Mouse (Mus musculus): ENCODE results near the gene Col6a6. TPM values are rescaled to one million over a fixed set of nuclear protein-coding genes. Genes with fewer than 3 reads are reported as not detected.

Col6a6 gene
- total and polyA plus RNA-seq, 3 experiments: 0.05 TPM; not detected in 2

- Histone ChIP-seq H3K4me3 (ENCODE audit: low read depth, low read length) (no peak overlapping the region), H3K27me3 (ENCODE audit: insufficient read depth, low read length) (no peaks in the 10 kb centered on the region), H3K36me3 (replicated peaks) (no peaks in the 10 kb centered on the region), H3K9me3 (replicated peaks) (peaks cover 4% of the 10 kb centered on the region), H3K4me1 (ENCODE audit: insufficient read depth, low read depth, low read length) (no peaks in the 10 kb centered on the region)
- no peak for DNase-seq (ENCODE audit: low spot score)
- no peak for TF ChIP-seq POLR2AphosphoS5 (IDR thresholded peaks at IDR 0.05; ENCODE audit: insufficient replicate concordance, low read depth, low read length)
- TF ChIP-seq CTCF (IDR thresholded peaks at IDR 0.05; ENCODE audit: low read depth, low read length): no peak
- no peak for TF ChIP-seq GATA1 (IDR thresholded peaks at IDR 0.05; ENCODE audit: borderline replicate concordance, low read length)
- TF ChIP-seq GATA2 (IDR thresholded peaks at IDR 0.05; ENCODE audit: borderline replicate concordance, low read depth, low read length): no peak
- ATAC-seq (ENCODE audit: extremely low read depth, insufficient number of reproducible peaks, low FRiP score, poor library complexity, severe bottlenecking): no peak
These were observed 123.6 kb downstream of the Col6a6 start for GRCm38 (mm10) chr9:105704226-105704932.

DNA sequence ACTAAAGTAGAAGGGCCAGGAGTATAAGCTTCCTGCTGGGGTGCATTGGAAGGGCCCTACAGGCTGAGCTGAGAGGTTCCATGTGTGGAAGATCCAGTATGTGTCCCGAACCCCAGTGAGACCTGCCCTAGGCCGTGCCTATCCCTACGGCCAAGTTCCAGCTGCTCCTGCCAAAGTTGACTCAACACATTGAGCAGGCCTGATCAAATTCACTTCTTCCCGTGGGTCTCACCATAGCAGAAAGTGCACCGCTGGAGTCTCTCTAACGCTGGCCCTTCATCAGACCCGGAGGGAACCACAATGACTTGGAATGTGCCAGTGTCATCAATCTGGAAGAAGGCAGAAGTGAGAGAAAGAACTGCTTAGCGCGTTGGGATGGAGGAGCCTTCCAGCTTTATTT, 126.0 kb downstream of the Col6a6 start:
- no peak for TF ChIP-seq GATA2 (IDR thresholded peaks at IDR 0.05; ENCODE audit: borderline replicate concordance, low read depth, low read length)
- TF ChIP-seq POLR2AphosphoS5 (IDR thresholded peaks at IDR 0.05; ENCODE audit: insufficient replicate concordance, low read depth, low read length): no peak
- no peak for TF ChIP-seq GATA1 (IDR thresholded peaks at IDR 0.05; ENCODE audit: borderline replicate concordance, low read length)
- TF ChIP-seq CTCF (IDR thresholded peaks at IDR 0.05; ENCODE audit: low read depth, low read length): no peak
- no peak for TF ChIP-seq TAL1 (conservative IDR thresholded peaks at IDR 0.05; ENCODE audit: low read depth, low read length)
- peaks cover 3% of the 10 kb centered on the region for H3K9me3 ChIP-seq (replicated peaks)
- no peaks in the 10 kb centered on the region for H3K4me1 ChIP-seq (ENCODE audit: insufficient read depth, low read depth, low read length)
- H3K36me3 ChIP-seq (replicated peaks): no peaks in the 10 kb centered on the region
- ATAC-seq (ENCODE audit: extremely low read depth, insufficient number of reproducible peaks, low FRiP score, poor library complexity, severe bottlenecking) (no peak), DNase-seq (ENCODE audit: low spot score) (no peak)
- H3K27me3 ChIP-seq (ENCODE audit: insufficient read depth, low read length): no peaks in the 10 kb centered on the region
- H3K4me3 ChIP-seq (ENCODE audit: low read depth, low read length): no peak overlapping the region

GRCm38 (mm10) chr9:105700702-105701101, 127.3 kb downstream of the Col6a6 start:
- DNase-seq (ENCODE audit: low spot score) (no peak), ATAC-seq (ENCODE audit: extremely low read depth, insufficient number of reproducible peaks, low FRiP score, poor library complexity, severe bottlenecking) (no peak)
- no peaks in the 10 kb centered on the region for H3K36me3 ChIP-seq (replicated peaks)
- peaks cover 2% of the 10 kb centered on the region for H3K9me3 ChIP-seq (replicated peaks)
- no peaks in the 10 kb centered on the region for H3K4me1 ChIP-seq (ENCODE audit: insufficient read depth, low read depth, low read length)
- H3K27me3 ChIP-seq (ENCODE audit: insufficient read depth, low read length): no peaks in the 10 kb centered on the region
- no peak for TF ChIP-seq GATA2 (IDR thresholded peaks at IDR 0.05; ENCODE audit: borderline replicate concordance, low read depth, low read length)
- no peak for TF ChIP-seq TAL1 (conservative IDR thresholded peaks at IDR 0.05; ENCODE audit: low read depth, low read length)
- no peak for TF ChIP-seq POLR2AphosphoS5 (IDR thresholded peaks at IDR 0.05; ENCODE audit: insufficient replicate concordance, low read depth, low read length)
- no peak for TF ChIP-seq GATA1 (IDR thresholded peaks at IDR 0.05; ENCODE audit: borderline replicate concordance, low read length)
- no peak for TF ChIP-seq CTCF (IDR thresholded peaks at IDR 0.05; ENCODE audit: low read depth, low read length)
- H3K4me3 ChIP-seq (ENCODE audit: low read depth, low read length): no peak overlapping the region

DNA sequence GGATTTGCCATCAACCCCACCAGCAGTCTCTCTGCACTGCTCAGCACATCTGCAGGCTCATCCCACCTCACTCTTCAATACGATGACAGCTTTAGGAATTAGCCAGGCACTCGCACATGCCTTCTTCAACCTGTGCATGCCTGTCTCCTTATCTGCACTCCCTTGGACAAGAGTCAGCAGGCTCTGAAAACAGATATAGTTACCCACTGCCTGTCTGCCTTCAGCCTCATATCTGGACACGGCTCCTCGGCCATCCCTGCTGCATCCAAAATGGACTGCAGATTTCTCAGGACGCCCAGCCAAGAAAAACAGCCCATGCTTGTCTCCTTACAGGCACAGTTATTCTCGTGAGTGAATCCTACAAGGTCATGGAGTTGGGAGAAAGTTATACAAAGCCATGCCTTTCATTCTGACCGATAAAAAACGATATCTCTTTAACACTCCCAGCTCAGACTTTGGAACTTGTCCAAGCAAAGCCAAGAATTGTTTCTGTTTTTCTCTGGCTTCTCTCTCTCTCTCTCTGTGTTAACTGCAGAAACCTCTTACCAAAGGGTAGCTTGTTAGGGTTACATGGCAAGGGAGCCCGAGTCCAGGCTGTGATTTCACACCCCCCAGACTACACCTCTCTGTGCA, 130.1 kb downstream of the Col6a6 start:
- no peaks in the 10 kb centered on the region for H3K4me1 ChIP-seq (ENCODE audit: insufficient read depth, low read depth, low read length)
- no peak overlapping the region for H3K4me3 ChIP-seq (ENCODE audit: low read depth, low read length)
- no peak for ATAC-seq (ENCODE audit: extremely low read depth, insufficient number of reproducible peaks, low FRiP score, poor library complexity, severe bottlenecking)
- no peaks in the 10 kb centered on the region; the same call in 1 of the 2 replicates for H3K9me3 ChIP-seq (replicated peaks)
- no peak for DNase-seq (ENCODE audit: low spot score)
- H3K27me3 ChIP-seq (ENCODE audit: insufficient read depth, low read length): no peaks in the 10 kb centered on the region
- no peak for TF ChIP-seq POLR2AphosphoS5 (IDR thresholded peaks at IDR 0.05; ENCODE audit: insufficient replicate concordance, low read depth, low read length)
- TF ChIP-seq GATA1 (IDR thresholded peaks at IDR 0.05; ENCODE audit: borderline replicate concordance, low read length): no peak
- TF ChIP-seq TAL1 (conservative IDR thresholded peaks at IDR 0.05; ENCODE audit: low read depth, low read length): no peak
- TF ChIP-seq CTCF (IDR thresholded peaks at IDR 0.05; ENCODE audit: low read depth, low read length): no peak
- no peak for TF ChIP-seq GATA2 (IDR thresholded peaks at IDR 0.05; ENCODE audit: borderline replicate concordance, low read depth, low read length)
- no peaks in the 10 kb centered on the region for H3K36me3 ChIP-seq (replicated peaks)

DNA sequence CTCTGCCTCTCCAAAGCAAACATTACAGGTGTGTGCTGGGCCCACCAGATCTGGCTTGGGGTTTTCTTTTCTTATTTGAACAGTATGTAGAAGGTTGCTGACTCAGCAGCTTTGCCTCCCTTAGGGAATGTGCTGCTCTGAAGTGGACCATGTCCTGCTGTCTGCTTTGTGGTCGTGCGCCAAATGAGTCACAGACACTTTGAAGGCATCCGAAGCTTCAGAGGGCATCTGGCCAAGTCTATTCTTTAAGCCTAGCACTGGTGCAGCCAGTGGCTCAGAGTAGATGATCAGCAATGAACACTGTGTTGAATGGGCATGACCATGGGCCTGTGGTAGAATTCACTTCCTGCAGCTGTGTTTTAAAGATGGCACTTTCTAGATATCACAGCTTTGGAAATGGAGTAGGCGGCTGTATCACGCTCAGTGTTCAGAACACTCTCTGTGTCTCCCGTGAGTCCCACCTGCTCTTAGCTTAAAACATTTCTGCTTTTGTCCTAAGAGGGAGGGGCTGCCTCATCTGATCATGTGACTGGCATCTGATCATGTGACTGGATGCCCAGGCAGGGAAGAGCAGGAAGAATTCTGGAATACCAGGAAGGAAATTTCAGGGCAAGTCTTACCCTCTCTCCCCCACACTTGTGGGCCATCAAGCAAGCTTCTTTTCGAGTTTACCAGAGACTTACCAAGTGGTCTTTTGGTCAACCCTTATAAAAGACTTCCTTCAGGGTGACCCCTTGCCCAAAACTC, 131.0 kb downstream of the Col6a6 start:
- no peak for ATAC-seq (ENCODE audit: extremely low read depth, insufficient number of reproducible peaks, low FRiP score, poor library complexity, severe bottlenecking)

DNA sequence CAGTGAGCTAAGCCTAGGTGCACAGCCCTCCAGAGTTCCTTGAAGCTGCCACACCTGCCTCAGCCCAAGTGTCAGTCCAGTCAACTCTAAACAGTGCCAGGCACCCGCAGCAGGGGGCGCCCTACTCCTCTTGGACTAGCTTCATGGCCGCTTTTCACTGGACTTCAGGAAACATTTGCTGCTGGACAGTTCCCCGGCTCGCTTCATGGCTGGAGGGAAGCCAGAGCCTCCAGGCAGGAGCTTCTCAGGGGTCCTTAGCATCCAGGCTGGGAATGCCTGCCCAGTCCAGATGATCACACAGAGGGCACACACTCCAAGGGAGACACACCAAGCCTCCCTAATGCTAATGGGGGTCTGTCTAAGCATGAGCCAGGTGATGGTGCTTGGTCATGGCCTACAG, 134.1 kb downstream of the Col6a6 start:
- no peak for DNase-seq (ENCODE audit: low spot score)
- Histone ChIP-seq H3K4me1 (ENCODE audit: insufficient read depth, low read depth, low read length) (no peaks in the 10 kb centered on the region), H3K36me3 (replicated peaks) (peaks cover 10% of the 10 kb centered on the region), H3K27me3 (ENCODE audit: insufficient read depth, low read length) (no peaks in the 10 kb centered on the region), H3K9me3 (replicated peaks) (no peaks in the 10 kb centered on the region), H3K4me3 (ENCODE audit: low read depth, low read length) (no peak overlapping the region)
- ATAC-seq (ENCODE audit: extremely low read depth, insufficient number of reproducible peaks, low FRiP score, poor library complexity, severe bottlenecking): no peak
- TF ChIP-seq POLR2AphosphoS5 (IDR thresholded peaks at IDR 0.05; ENCODE audit: insufficient replicate concordance, low read depth, low read length) (no peak), TAL1 (conservative IDR thresholded peaks at IDR 0.05; ENCODE audit: low read depth, low read length) (no peak), GATA1 (IDR thresholded peaks at IDR 0.05; ENCODE audit: borderline replicate concordance, low read length) (no peak), GATA2 (IDR thresholded peaks at IDR 0.05; ENCODE audit: borderline replicate concordance, low read depth, low read length) (no peak), CTCF (IDR thresholded peaks at IDR 0.05; ENCODE audit: low read depth, low read length) (0 out of 2 replicates have a peak, but pooled peaks have one; percentile 14)

More for the DNA sequence above, 131.0 kb downstream of the Col6a6 start:
- Histone ChIP-seq H3K27me3 (ENCODE audit: insufficient read depth, low read length) (no peaks in the 10 kb centered on the region), H3K4me3 (ENCODE audit: low read depth, low read length) (no peak overlapping the region), H3K9me3 (replicated peaks) (no peaks in the 10 kb centered on the region; the same call in 1 of the 2 replicates), H3K4me1 (ENCODE audit: insufficient read depth, low read depth, low read length) (no peaks in the 10 kb centered on the region), H3K36me3 (replicated peaks) (no peaks in the 10 kb centered on the region)
- no peak for DNase-seq (ENCODE audit: low spot score)
- no peak for TF ChIP-seq GATA1 (IDR thresholded peaks at IDR 0.05; ENCODE audit: borderline replicate concordance, low read length)
- TF ChIP-seq GATA2 (IDR thresholded peaks at IDR 0.05; ENCODE audit: borderline replicate concordance, low read depth, low read length): no peak
- TF ChIP-seq CTCF (IDR thresholded peaks at IDR 0.05; ENCODE audit: low read depth, low read length): no peak
- TF ChIP-seq TAL1 (conservative IDR thresholded peaks at IDR 0.05; ENCODE audit: low read depth, low read length): no peak
- no peak for TF ChIP-seq POLR2AphosphoS5 (IDR thresholded peaks at IDR 0.05; ENCODE audit: insufficient replicate concordance, low read depth, low read length)

Data from G1E (cell line).